Mouse (Mus musculus) ES-E14 (cell line): Measurements from ENCODE around the gene Gm20662.

Experiments
- ZC3H11A ChIP-seq: IDR thresholded peaks from 2 replicates; pipeline ENCODE4 v1.6.1; 2012; ENCODE audit warnings: low read depth, mild to moderate bottlenecking, inconsistent platforms, low read length, borderline replicate concordance
- ZNF384 ChIP-seq: IDR thresholded peaks from 2 replicates; pipeline ENCODE4 v1.6.1; 2012; ENCODE audit warnings: low read depth, low read length, inconsistent platforms

DNA sequence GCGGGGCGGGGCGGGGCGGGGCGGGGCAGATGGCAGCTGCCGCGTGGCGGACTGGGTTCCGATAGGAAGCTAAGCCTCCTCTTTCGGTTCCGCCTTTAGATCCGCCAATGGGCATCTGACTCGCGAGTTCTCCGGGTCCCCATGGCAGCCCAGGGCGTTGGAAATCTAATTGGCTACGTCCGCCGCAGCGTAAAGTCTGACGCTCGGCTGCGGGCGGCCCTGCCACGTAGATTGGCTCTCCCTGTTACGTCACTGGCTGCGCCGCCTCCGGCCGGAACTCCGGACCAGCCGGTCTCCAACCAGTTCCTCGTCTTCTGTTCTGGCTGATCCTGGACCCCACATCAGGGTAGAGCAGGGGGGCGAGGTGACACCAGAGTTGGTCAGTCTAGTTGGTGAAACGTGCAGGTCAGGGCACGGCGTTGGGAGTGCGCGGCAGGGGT lies 52.9 kb downstream of the Gm20662 start, which contains the start of gene Gmppb:
- TF ChIP-seq ZNF384 (no peak), ZC3H11A (no peak)
